Comparison of ENCODE assay signal across 1 mouse cellular context in genomic region chr14:103233640-103234593, GRCm38 (mm10).
TF ChIP-seq lines count a peak whose summit lies in the region.

No protein-coding gene starts in this region.

TF ChIP-seq in CH12.LX, 34 proteins besides CTCF, POLR2A, EP300 and RAD21 (continued from another document):
- TF ChIP-seq RCOR1 (conservative IDR thresholded peaks at IDR 0.05; ENCODE audit: low read depth, low read length): no peak
- no peak for TF ChIP-seq MAZ (IDR thresholded peaks at IDR 0.05; ENCODE audit: low read depth, low read length)
- no peak for TF ChIP-seq USF1 (IDR thresholded peaks at IDR 0.05; ENCODE audit: low read depth, low read length)
- no peak; the same call in 1 of the 2 replicates for TF ChIP-seq POLR2AphosphoS2 (IDR thresholded peaks at IDR 0.05; ENCODE audit: low read depth, low read length)
- TF ChIP-seq MAFK (IDR thresholded peaks at IDR 0.05; ENCODE audit: insufficient replicate concordance, low read length): no peak
- TF ChIP-seq JUN (IDR thresholded peaks at IDR 0.05; ENCODE audit: insufficient read depth, low read depth, low read length): peak; percentile 26; the same call in 1 of the 2 replicates
- no peak for TF ChIP-seq KAT2A (IDR thresholded peaks at IDR 0.05; ENCODE audit: insufficient replicate concordance, low read length)
- peak; percentile 61 for TF ChIP-seq ELF1 (IDR thresholded peaks at IDR 0.05; ENCODE audit: low read depth, low read length)
- no peak for TF ChIP-seq HCFC1 (IDR thresholded peaks at IDR 0.05; ENCODE audit: low read depth, low read length)
- no peak for TF ChIP-seq SMC3 (IDR thresholded peaks at IDR 0.05; ENCODE audit: low read depth, low read length)
- no peak for TF ChIP-seq MXI1 (IDR thresholded peaks at IDR 0.05; ENCODE audit: low read depth, low read length)
- TF ChIP-seq PAX5 (IDR thresholded peaks at IDR 0.05; ENCODE audit: low read length): no peak
- TF ChIP-seq TBP (conservative IDR thresholded peaks at IDR 0.05; ENCODE audit: low read depth, low read length): 0 out of 2 replicates have a peak, but pooled peaks have one; percentile 25
- no peak for TF ChIP-seq E2F4 (IDR thresholded peaks at IDR 0.05; ENCODE audit: insufficient replicate concordance, low read depth, low read length)
- no peak for TF ChIP-seq MAX (IDR thresholded peaks at IDR 0.05; ENCODE audit: low read length)
- no peak for TF ChIP-seq GABPA (IDR thresholded peaks at IDR 0.05; ENCODE audit: insufficient replicate concordance, low read depth, low read length)
- TF ChIP-seq MYC (IDR thresholded peaks at IDR 0.05; ENCODE audit: low read depth, low read length): peak; percentile 57; the same call in 1 of the 2 replicates
- TF ChIP-seq ETS1 (conservative IDR thresholded peaks at IDR 0.05; ENCODE audit: low read depth, low read length): peak; percentile 36; the same call in 1 of the 2 replicates
- no peak for TF ChIP-seq UBTF (IDR thresholded peaks at IDR 0.05; ENCODE audit: low read depth, low read length)
- TF ChIP-seq ZNF384 (IDR thresholded peaks at IDR 0.05; ENCODE audit: low read depth, low read length): peak; percentile 48; the same call in 1 of the 2 replicates
